Mouse (Mus musculus): Measurements from ENCODE around the gene Hmgb1. TPM values are rescaled to one million over a fixed set of nuclear protein-coding genes. Genes with fewer than 3 reads are reported as not detected.

Gene Hmgb1
- polyA plus RNA-seq, 1 experiment from 2014 or later, result 1,753 TPM

DNA sequence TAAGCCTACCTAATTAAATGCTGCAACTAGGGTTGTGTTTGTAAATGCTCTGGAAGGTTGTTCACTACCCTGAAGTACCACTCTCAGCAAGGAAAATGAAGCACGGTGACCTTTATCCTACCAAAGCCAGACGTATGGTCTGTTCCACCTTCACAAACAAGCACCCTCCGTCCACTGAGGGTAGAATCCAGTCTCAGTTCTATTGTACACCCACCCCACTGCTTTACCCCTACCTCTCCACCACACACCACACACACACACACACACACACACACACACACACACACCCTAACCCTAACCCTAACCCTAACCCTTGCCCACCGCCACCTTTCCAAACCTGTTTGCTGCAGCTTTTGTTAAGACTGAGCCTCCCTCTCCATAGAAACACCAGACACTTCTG is 140.2 kb downstream of the Hmgb1 start:
- Histone ChIP-seq H3K27me3 (replicated peaks; ENCODE audit: low read depth, poor library complexity, severe bottlenecking) (no peaks in the 10 kb centered on the region), H3K36me3 (replicated peaks) (peaks cover 54% of the 10 kb centered on the region), H3K9me3 (0 out of 2 replicates have a peak, but pooled peaks cover 5% of the 10 kb centered on the region), H3K4me1 (0 out of 2 replicates have a peak, but pooled peaks cover 3% of the 10 kb centered on the region), H3K27ac (replicated peaks) (no peak overlapping the region), H3K4me3 (no peak overlapping the region)
- DNase-seq (ENCODE audit: low spot score), result no peak
- 88% methylated on average over 4 of the region's 4 CpGs for WGBS

DNA sequence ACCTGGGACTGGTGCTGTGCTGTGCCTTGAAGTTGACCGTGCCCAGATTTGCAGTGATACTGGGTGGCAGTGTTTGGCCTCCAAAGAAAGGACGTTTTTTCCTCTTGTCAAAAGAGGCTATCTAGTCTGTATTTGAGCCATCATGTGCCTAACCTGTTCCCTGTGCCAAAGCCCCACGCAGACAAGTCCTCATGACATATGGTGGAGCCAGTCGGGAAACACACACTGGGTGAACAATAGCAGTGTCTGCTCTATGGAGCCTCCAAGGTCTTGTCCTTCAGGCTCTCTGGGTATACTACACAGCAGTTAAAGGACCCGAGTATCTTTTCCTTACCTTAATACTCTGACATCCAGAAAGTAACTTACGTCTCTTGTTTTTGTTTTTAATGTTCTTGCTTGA is 141.0 kb downstream of the Hmgb1 start:
- WGBS, result 88% methylated on average over 6 of the region's 6 CpGs
- Histone ChIP-seq H3K27ac (replicated peaks) (no peak overlapping the region), H3K4me3 (no peak overlapping the region), H3K27me3 (replicated peaks; ENCODE audit: low read depth, poor library complexity, severe bottlenecking) (no peaks in the 10 kb centered on the region), H3K4me1 (no peaks in the 10 kb centered on the region), H3K36me3 (replicated peaks) (peaks cover 50% of the 10 kb centered on the region), H3K9me3 (0 out of 2 replicates have a peak, but pooled peaks cover 5% of the 10 kb centered on the region)
- DNase-seq (ENCODE audit: low spot score), result no peak

- H3K36me3 ChIP-seq (replicated peaks), result peaks cover 34% of the 10 kb centered on the region
- no peak overlapping the region for H3K4me3 ChIP-seq
- H3K4me1 ChIP-seq, result 0 out of 2 replicates have a peak, but pooled peaks cover 3% of the 10 kb centered on the region
- DNase-seq (ENCODE audit: low spot score), result peak; percentile 53
- H3K27me3 ChIP-seq (replicated peaks; ENCODE audit: low read depth, poor library complexity, severe bottlenecking), result no peaks in the 10 kb centered on the region
- H3K27ac ChIP-seq (replicated peaks), result no peak overlapping the region
- 90% methylated on average over 5 of the region's 5 CpGs for WGBS
- peaks cover 11% of the 10 kb centered on the region; the same call in 1 of the 2 replicates for H3K9me3 ChIP-seq
Measured at GRCm38 (mm10) chr5:149039825-149040224, 144.5 kb downstream of the Hmgb1 start.

GRCm38 (mm10) chr5:149037729-149038128 is 146.6 kb downstream of the Hmgb1 start:
- no peak overlapping the region for H3K4me3 ChIP-seq
- peaks cover 11% of the 10 kb centered on the region; the same call in 1 of the 2 replicates for H3K9me3 ChIP-seq
- DNase-seq (ENCODE audit: low spot score), result no peak
- 29% methylated on average over 10 of the region's 10 CpGs for WGBS
- no peaks in the 10 kb centered on the region for H3K27me3 ChIP-seq (replicated peaks; ENCODE audit: low read depth, poor library complexity, severe bottlenecking)
- no peak overlapping the region for H3K27ac ChIP-seq (replicated peaks)
- peaks cover 22% of the 10 kb centered on the region for H3K36me3 ChIP-seq (replicated peaks)
- 0 out of 2 replicates have a peak, but pooled peaks cover 3% of the 10 kb centered on the region for H3K4me1 ChIP-seq

- H3K4me1 ChIP-seq, result peaks cover 4% of the 10 kb centered on the region; the same call in 1 of the 2 replicates
- H3K4me3 ChIP-seq, result no peak overlapping the region
- no peaks in the 10 kb centered on the region for H3K27me3 ChIP-seq (replicated peaks; ENCODE audit: low read depth, poor library complexity, severe bottlenecking)
- no peak for DNase-seq (ENCODE audit: low spot score)
- 90% methylated on average over 3 of the region's 3 CpGs for WGBS
- H3K36me3 ChIP-seq (replicated peaks), result peaks cover 17% of the 10 kb centered on the region
- H3K9me3 ChIP-seq, result peaks cover 11% of the 10 kb centered on the region; the same call in 1 of the 2 replicates
- H3K27ac ChIP-seq (replicated peaks), result no peak overlapping the region
Measured at GRCm38 (mm10) chr5:149036920-149037319, 147.4 kb downstream of the Hmgb1 start.

DNA sequence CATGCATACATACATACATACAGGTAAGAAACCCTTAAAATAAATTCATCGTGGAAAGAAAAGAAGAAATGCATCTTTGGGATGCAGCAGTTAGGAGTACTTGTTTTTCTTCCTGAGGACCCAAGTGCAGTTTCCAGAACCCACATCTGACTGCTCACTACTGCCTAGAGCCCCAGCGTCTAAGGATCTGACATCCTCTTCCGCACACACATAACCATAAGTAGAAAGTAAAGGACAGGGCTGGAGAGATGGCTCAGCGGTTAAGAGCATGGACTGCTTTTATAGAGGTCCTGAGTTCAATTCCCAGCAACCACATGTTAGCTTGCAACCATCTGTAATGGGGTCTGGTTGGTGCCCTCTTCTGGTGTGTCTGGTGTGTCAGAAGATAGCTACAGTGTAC is 151.9 kb downstream of the Hmgb1 start:
- no peak for DNase-seq (ENCODE audit: low spot score)
- Histone ChIP-seq H3K36me3 (replicated peaks) (peaks cover 7% of the 10 kb centered on the region; the same call in 1 of the 2 replicates), H3K9me3 (peaks cover 6% of the 10 kb centered on the region; the same call in 1 of the 2 replicates), H3K27me3 (replicated peaks; ENCODE audit: low read depth, poor library complexity, severe bottlenecking) (0 out of 2 replicates have a peak, but pooled peaks cover 5% of the 10 kb centered on the region), H3K4me3 (no peak overlapping the region), H3K27ac (replicated peaks) (no peak overlapping the region), H3K4me1 (peaks cover 34% of the 10 kb centered on the region)
- 94% methylated on average over 4 of the region's 4 CpGs for WGBS

GRCm38 (mm10) chr5:149031199-149031750 is 153.0 kb downstream of the Hmgb1 start:
- peak; percentile 64 for DNase-seq (ENCODE audit: low spot score)
- no peaks in the 10 kb centered on the region for H3K9me3 ChIP-seq
- peak overlapping the region; percentile 85 for H3K27ac ChIP-seq (replicated peaks)
- peaks cover 34% of the 10 kb centered on the region for H3K4me1 ChIP-seq
- WGBS, result 7% methylated on average over 30 of the region's 30 CpGs
- H3K4me3 ChIP-seq, result peak overlapping the region; percentile 52
- H3K36me3 ChIP-seq (replicated peaks), result no peaks in the 10 kb centered on the region
- 0 out of 2 replicates have a peak, but pooled peaks cover 5% of the 10 kb centered on the region for H3K27me3 ChIP-seq (replicated peaks; ENCODE audit: low read depth, poor library complexity, severe bottlenecking)

- Histone ChIP-seq H3K4me3 (peak overlapping the region; percentile 22; the same call in 1 of the 2 replicates), H3K4me1 (peaks cover 34% of the 10 kb centered on the region), H3K9me3 (no peaks in the 10 kb centered on the region), H3K36me3 (replicated peaks) (no peaks in the 10 kb centered on the region), H3K27ac (replicated peaks) (peak overlapping the region; percentile 63), H3K27me3 (replicated peaks; ENCODE audit: low read depth, poor library complexity, severe bottlenecking) (0 out of 2 replicates have a peak, but pooled peaks cover 5% of the 10 kb centered on the region)
- 49% methylated on average over 2 of the region's 2 CpGs for WGBS
- DNase-seq (ENCODE audit: low spot score), result no peak
Measured at GRCm38 (mm10) chr5:149030103-149030502, 154.2 kb downstream of the Hmgb1 start.

DNA sequence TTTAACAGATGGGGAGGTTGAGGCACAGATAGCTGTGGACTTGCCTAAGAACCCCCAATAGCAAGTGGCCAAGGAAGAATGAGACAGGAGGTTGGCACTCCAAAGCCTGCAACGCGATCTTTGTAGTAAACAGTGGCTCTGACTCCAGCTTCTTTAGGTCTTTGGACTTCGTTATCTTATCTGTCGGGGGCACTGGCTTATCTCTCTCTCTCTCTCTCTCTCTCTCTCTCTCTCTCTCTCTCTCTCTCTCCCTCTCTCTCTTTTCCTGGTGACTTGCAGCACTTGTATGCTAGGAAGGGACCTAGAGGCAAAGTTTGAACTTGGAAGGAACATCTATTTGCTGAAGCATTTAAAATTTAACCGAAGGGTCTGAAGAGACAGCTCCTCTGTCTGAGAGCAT is 155.9 kb downstream of the Hmgb1 start:
- peak overlapping the region; percentile 26; the same call in 1 of the 2 replicates for H3K27ac ChIP-seq (replicated peaks)

DNA sequence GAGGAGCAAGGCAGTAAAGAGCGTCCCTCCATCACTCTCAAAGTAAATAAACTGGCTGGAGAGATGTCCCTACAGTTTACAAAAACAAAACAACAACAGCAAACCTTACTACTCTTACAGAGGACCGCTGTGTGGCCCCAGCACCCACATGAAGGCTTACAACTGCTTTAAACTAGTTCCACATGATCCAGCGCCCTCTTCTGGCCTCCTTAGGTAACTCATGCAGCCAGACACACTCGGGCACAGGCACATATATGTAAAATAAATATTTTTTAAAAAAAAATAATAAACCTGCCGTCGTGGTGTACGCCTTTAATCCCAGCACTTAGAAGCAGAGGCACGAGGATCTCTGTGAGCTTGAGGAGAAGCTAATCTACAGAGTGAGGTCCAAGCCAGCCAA is 156.9 kb downstream of the Hmgb1 start:
- Histone ChIP-seq H3K9me3 (no peaks in the 10 kb centered on the region), H3K36me3 (replicated peaks) (no peaks in the 10 kb centered on the region), H3K4me1 (peaks cover 34% of the 10 kb centered on the region), H3K27me3 (replicated peaks; ENCODE audit: low read depth, poor library complexity, severe bottlenecking) (peaks cover 5% of the 10 kb centered on the region; the same call in 1 of the 2 replicates), H3K27ac (replicated peaks) (no peak overlapping the region), H3K4me3 (no peak overlapping the region)
- WGBS, result 75% methylated on average over 8 of the region's 8 CpGs
- DNase-seq (ENCODE audit: low spot score), result no peak

More for the DNA sequence above, 155.9 kb downstream of the Hmgb1 start:
- peaks cover 34% of the 10 kb centered on the region for H3K4me1 ChIP-seq
- no peaks in the 10 kb centered on the region for H3K36me3 ChIP-seq (replicated peaks)
- WGBS, result 76% methylated on average over 5 of the region's 5 CpGs
- 0 out of 2 replicates have a peak, but pooled peaks cover 5% of the 10 kb centered on the region for H3K27me3 ChIP-seq (replicated peaks; ENCODE audit: low read depth, poor library complexity, severe bottlenecking)
- H3K9me3 ChIP-seq, result no peaks in the 10 kb centered on the region
- H3K4me3 ChIP-seq, result no peak overlapping the region
- no peak for DNase-seq (ENCODE audit: low spot score)

DNA sequence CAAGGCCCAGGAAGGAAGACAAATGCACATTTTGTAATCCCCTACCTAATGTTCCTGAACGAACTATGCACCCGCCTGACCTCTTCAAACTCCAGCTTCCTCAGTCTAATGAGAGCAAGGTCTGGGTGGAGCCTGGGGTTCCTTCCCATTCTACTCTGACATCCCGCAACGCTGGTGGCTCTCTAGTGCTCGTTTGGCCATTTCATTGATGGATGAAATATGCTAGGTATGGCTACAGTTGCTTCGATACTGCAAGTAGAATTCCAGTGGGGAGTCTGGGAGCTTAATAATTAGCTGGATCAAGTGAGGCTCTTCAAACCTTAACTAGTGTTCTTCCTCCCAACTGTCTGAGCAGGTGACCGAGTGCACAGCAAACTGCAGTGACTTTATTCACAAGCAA is 163.2 kb downstream of the Hmgb1 start:
- H3K9me3 ChIP-seq, result no peaks in the 10 kb centered on the region
- 62% methylated on average over 7 of the region's 7 CpGs for WGBS
- no peak overlapping the region for H3K4me3 ChIP-seq
- H3K27me3 ChIP-seq (replicated peaks; ENCODE audit: low read depth, poor library complexity, severe bottlenecking), result peaks cover 23% of the 10 kb centered on the region; the same call in 1 of the 2 replicates
- DNase-seq (ENCODE audit: low spot score), result no peak
- H3K4me1 ChIP-seq, result peaks cover 19% of the 10 kb centered on the region
- no peaks in the 10 kb centered on the region for H3K36me3 ChIP-seq (replicated peaks)
- no peak overlapping the region for H3K27ac ChIP-seq (replicated peaks)

DNA sequence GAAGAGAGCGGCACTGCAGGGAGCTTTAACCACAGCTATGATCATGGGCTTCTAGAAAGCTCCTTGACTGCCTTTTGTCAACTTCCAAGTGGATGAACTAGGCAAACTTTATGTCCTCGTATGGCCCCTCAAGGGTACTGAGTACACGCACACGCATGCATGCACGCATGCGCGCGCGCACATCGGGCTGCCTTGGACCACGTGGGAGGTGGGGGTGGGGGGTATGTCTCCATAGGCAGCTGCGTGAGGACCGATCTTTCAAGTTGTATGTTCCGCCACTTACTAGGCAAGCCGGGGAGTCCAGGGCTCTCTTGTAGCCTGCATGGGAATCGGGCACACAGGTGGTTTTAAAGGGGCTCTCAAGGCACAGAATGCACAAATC is 163.6 kb downstream of the Hmgb1 start:
- Histone ChIP-seq H3K4me1 (peaks cover 23% of the 10 kb centered on the region), H3K27ac (replicated peaks) (no peak overlapping the region), H3K27me3 (replicated peaks; ENCODE audit: low read depth, poor library complexity, severe bottlenecking) (peaks cover 24% of the 10 kb centered on the region; the same call in 1 of the 2 replicates), H3K4me3 (peak overlapping the region; percentile 27; the same call in 1 of the 2 replicates), H3K36me3 (replicated peaks) (no peaks in the 10 kb centered on the region), H3K9me3 (no peaks in the 10 kb centered on the region)
- 74% methylated on average over 16 of the region's 16 CpGs for WGBS
- no peak for DNase-seq (ENCODE audit: low spot score)

Data from embryonic facial prominence, embryonic 10.5 days (tissue).